Mouse (Mus musculus) NIH3T3 (cell line): ENCODE measurements around the gene Nol4l.

ENCODE experiments used
- DNase-seq: peaks from one replicate; pipeline ENCODE4 v3.0.0-alpha.2; 2012; ENCODE audit warnings: low read depth

Nol4l gene

DNA sequence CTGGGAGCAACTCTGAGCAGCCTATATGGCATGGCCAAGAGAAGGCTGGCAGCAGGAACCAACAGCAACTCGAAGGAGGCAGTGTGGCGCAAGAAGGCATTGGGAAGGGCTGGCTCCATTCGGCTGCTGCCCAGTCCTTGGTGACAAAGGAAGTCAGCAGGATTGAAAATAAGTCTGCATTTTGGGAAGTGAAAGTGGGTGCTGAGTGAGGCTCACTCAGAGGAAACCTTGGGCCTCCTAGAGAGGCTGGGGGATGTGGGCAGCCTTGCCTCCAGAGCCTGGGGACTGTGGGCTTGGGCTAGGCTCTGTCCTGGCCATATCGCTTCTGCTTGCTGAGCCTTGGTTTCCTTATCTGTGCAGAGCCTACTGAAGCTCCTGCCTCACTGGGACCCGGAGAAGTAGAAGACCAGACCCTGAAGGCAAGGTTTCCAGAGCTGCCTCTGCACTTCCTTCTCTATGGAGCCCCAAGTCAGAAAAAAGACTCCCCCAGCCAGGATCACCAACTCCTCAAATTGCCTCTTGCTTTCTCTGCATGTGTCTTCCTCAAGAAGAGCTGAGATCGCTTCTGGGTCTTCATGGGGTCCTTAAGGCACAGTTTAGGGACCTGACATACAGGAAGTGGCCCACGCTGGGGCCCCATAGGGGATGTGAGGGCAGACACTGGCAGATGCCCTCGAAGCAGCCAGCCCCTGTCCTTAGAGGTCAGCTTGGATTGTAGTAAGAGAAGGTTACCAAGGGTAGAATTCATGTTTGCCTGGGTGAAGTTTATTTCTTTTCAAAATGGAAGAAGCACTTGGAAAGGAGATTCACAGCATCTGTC, 14.3 kb upstream of the Nol4l start:
- no peak for DNase-seq

DNA sequence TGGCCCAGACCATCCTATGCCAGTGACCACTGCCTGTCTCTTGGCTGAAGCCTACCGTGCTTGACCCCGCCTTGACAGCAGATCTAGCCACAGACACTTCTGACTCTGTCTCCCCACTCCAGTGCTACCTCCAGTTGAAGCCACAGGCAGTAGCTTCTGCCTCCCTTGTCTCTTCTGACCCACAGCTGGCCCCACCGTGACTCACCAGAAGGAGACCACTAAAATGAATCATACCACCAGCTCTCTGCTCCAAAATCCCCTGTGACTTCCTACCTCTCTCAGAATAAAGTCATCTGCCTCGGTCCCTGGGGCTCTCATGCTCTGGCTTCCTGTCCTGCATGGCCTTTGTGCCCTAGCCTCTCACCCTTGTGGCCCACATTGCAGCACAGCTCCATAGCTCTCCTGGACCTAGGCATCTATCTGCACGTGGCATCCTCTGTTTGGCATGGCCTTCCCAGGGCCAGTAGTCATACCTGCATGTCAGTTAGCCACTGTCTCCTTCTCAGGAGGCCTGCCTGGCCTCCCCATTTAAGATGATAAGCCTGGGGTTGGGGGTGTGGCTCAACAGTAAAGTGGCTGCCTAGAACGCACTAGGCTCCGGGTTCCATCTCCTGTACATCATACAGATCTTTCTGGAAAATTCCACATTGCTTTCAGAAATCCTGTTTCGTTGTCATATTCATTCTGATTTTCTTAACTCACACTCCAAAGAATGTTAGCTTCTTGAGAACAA, 13.3 kb upstream of the Nol4l start:
- DNase-seq = peak; percentile 25

DNA sequence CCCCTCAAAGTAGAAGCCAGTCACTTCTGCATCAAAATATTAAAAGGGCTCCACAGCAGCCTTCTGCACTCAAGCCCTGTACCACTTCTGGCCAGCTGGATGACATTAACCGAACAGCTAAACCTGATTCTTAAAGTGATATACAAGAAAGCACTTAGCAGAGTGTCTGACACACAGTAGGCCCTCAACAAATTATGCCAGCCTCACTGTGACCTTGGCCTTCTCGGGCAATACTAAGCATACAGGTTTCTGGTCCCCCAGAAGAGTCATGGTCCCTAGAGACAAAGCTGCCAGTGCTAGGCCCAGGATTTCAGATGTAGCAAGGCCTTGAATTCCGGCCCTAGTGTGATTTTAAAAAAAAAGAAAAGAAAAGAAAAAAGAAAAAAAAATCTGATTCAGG, 9.1 kb upstream of the Nol4l start:
- no peak for DNase-seq

DNA sequence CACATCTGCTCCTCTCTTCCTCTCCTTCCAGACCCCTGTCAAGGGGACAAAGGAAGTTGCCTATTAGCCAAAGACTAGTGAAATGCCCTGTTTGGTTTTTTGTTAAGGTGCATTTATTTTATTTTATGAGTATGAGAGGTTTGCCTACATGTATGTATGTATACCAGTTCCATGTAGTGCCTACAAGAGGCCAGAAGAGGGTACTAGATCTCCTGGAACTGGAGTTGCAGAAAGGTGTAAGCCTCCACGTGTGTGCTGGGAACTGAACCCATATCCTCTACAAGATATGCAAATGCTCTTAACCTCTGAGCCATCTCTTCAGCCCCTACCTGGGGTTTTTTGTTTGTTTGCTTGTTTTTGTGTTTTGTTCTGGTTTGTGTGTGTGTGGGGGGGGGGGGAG, 4.2 kb upstream of the Nol4l start:
- DNase-seq = no peak

DNA sequence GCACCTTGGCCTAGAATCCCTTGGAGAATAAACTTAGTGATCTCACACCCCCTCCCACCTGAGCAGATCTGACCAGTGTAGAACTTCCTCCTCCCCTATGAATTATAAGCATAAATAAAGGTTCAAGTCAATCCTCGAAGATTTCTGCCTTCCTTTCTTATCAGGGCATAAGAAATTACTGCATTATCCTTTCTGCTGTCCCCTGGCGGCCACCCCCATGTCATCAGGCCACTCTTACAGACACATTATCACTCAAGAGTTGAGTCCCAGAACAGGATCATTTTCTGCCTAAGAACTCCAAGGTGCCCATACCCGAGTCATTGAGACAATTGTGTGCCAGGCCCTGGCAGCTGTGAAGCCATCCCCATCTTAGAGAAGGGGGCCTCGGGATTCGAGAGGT, 1.2 kb upstream of the Nol4l start:
- DNase-seq = no peak

DNA sequence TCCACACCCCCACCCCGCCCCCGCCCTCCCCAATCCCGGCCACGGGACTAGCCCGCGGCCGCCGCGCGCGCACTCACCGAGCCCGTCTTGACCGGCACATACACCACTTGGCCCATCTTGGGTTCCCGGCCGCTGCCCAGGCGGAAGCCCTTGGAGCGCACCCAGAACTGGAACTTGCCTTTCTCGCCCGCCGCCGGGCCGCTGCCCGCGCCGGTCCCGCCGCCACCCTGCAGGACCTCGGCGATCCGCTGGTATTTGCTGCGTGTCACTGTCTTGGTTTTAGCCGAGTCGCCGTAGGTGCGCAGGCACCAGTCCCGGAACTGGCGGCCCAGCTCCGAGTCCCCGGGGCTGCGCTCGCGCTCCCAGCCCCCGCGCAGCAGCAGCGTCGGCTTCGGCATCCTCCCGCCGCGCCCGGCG, 398 bp downstream of the Nol4l start:
- DNase-seq = no peak

DNA sequence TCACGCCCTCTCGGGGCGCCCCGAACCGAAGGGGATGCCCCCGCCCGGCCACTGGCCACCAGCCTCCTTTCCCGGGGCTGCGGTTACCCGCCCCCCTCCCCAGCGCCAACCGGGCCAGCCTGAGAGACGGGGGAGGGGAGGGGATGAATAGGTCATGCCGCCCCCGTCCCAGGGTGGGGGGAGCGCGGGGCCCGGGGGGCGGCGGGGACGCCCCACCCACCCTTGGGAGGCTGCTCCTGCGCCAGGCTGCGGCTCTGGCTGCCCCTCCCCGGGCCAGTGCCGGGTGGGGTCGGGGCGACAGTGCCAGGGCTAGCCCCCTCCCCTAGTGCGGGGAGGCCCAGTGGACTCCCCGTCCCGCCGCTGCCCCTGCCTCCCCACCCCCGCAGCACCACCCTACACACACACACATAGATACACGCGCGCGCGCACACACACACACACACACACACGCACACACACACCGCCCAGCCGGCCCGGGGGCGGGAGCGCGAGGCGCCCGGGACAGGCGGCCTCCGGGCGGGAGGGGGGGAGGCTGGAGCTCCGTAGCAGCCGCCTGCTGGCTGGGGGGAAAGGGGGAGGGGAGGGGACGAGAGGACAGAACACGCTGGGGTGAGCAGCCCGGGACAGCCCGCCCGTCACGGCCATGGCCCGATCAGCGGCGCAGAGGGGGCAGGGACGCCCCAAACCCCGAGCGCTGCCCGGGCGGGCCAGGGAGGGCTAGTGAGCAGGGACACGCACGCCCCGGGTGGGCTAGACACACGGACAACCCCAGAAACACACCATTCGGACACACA, 1.0 kb downstream of the Nol4l start:
- no peak for DNase-seq

DNA sequence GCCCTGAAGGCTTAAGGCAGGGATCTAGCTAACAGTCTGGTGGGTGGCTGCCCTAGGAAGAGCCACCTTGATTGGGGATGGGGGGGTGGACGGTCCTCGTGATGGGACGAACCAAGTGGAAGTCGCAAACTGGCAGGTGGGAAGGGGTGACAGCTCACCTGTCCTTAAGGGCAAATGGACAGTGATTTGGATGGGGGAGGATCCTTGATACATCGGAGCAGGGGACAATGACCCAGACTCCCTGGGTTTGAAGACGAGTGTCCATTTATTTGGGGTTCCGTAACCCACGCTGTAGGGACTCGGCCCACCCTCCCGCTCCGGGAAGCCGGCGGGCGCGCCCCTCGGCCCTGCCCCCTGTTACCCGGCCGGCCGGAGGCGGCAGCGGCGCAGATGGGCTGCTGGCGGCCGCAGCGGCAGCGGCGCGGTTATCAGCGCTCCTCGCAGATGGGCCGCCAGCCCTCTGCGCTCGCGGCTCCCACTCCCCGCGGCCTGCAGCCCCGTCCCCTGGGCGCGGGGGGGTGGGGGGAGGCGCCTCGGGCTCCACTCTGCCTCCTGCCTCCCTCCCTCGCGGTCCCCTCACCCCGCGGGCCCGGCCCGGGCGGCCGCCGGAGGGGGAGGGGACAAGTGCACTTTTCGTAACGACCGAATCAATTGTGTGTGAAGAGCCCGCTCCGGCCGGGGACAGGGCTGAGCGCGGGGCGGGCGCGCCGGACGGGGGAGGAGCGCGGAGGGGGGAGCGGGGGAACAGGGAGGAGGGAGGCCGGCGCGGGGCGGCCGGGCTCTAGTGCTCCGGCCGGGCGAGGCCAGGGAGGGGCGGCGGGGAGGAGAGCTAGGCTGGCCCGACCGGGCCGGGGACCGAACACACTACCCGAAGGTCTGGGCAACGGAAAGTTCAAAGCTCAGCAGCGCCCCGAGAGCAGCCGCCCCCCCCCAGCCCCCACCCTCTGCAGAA, 1.9 kb downstream of the Nol4l start:
- DNase-seq = no peak

DNA sequence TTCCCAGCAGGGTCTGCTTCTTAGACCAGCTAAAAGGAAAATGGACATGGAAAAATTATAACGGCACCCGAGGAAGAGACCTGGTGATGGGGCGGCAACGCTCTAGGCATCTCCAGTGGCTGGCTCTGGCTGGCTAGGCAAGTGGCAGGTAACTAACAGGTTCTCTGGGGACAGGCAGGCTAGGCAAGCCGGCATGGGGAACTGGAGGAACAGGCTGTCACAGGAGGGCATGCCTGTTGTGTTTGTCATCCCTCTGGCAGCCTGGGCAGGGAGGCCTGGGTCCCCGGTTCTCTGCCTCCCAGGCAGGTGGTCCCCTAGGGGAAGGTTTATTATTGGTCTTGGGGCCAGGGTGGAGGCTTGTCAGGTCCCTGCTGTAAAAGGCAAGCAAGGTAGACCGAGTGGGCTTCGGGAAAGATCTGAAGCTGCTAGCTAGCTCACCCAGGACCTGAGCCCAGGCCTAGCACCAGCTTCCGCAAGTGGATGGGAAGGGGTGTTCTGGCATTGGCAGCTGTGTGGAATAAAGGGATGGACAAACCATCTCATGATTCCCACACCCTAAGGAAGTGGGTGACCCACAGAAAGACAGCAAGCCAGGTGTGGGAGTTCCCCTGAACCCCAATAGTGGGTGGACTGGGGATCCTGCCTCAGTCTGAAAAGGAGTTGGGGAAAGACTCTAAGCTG, 2.8 kb downstream of the Nol4l start:
- DNase-seq = no peak

DNA sequence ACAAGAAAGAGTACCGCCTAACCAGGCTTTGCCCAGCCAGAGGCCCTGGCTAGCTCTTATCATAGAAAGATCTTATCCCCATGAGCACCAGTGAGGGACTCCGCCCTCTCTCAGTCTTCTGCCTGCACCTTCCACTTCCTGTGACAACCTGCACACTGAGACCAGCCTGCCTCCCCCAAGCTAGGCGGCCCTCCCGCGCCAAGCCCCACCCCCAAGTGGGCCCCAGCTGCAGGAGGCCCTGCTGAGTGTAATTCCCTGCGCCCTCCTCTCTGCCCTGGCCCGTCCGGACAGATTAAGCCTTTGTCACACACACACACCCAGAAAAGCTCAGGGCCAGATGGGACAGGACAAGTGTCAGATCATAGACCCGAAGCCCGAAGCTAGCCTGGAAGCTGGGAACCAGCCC, 3.9 kb downstream of the Nol4l start:
- DNase-seq = no peak

DNA sequence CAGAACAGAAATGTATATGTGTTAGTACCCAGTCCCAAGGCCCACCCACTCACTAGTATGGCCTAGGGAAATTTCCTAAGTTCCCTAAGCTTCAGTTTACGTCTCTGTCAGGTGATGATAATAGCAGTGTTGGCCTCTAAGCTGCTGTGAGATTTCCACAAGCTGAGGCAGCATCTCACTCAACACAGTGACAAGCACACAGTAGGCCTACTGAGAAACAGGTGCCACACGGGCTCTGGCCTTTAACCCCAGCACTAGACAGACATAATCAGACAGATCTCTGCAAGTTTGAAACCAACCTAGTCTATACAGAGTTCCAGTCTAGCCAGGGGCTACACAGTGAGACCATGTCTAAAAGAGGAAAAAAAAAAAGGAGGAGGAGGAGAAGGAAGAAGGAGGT, 5.0 kb downstream of the Nol4l start:
- no peak for DNase-seq

DNA sequence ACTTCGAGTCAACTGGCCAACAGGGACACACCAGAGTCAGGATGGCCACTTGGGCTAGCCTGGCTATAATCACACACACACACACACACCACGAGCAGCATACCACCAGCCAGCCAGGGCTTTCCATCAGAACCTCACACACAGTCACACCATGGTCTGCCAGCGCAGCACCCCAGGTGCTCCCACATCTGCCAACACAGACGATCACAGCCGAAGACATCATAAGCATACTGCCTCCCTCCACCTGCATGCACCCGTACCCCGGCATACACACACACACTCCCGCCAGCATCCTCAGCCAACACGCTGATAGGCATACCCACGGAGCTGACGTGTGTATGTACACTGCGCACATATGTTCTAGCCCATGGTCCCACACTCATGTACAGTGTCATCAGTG, 6.1 kb downstream of the Nol4l start:
- no peak for DNase-seq

DNA sequence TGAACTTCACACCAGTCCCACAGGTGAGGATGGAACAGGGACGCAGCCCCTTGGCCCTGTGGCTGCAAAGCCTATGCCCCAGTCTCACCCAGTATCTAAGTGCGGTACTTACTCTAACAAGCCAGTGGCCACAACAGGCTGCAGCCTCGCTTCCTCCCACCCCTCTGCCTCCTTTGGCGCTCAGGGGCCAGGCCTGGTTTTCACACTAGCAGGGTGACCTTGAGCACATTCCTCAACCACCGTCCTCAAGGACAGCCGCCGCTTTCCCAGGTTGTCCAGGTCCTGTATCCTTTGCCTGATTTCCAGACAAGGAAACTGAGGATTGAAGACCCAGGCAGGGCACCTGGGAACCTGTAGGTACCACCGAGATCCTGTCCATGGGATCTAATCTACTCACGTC, 6.6 kb downstream of the Nol4l start:
- DNase-seq = no peak

DNA sequence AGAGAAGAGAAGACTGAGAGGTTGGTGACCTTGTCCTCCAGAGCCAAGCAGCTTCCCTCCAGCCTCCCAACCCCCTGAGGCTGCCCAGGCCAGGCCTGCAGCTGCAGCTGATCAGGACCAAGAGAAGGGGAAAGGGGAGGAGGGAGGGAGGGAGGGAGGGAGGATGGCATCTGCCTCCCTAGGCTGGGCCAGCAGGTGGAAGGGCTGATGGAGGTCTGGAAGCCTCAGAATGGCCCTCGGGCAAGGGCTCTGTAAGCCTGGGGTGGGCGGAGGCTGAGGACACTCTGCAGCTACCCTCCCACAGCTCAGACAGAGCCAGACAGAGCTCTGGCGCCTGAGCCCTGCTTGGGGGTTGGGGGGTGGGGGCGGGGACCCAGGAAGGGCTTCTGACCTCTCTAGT, 7.5 kb downstream of the Nol4l start:
- DNase-seq = no peak

DNA sequence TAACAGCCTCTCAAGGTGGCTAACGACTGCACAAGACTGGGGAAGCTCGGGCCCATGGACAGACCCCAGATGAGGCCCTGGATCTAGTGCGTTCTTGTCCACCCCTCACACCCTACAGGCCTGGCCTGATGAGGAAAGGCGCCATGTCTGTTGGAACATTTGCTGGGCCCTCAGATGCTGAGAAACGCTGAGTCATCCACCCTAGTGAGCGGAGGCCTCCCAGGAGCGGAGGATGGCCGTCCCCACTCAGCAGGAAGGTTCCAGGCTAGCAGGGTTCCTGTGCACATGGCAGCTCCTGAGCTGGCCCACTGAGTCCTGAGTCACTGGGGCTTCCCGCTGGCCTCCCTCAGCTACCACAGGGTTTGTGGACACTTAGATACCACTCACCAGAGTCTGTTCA, 9.7 kb downstream of the Nol4l start:
- peak; percentile 8 for DNase-seq

DNA sequence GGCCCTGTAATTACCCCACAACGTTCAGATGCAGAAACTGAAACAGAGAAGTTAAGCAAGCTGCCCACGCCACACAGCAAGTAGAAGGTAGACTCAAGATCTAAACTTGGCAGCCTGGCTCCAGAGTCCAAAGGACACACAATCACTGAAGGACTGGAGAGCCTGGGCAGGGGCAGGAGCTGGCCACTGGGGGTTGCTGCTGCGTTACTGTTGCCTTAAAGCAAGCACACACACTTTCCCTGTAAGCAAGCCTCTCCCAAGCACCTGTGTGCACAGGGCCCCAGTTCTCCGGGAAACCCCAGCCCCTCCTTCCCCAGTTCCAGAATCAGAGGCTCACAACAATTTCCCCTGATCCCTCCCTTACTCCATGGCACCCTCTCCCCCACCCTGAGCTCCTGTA, 12.8 kb downstream of the Nol4l start:
- no peak for DNase-seq

DNA sequence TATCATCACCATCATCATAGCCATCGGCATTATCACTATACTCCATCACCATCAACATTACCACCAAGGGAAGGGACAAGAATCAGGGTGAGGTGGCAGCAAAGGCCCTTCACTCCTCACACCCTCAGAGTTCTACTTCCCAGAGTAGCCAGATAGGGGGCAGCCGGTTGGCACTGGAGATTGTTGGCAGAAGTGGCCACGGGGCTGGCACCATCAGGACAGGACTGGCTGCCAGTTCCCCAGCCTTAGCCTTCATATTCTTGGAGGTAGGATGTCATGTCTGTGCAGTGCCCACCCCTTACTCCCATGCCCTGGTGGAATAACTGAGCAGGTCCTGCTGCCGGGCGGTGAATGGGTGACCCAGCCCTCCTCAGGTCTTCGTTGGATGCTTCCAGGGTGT, 14.2 kb downstream of the Nol4l start:
- DNase-seq = no peak

DNA sequence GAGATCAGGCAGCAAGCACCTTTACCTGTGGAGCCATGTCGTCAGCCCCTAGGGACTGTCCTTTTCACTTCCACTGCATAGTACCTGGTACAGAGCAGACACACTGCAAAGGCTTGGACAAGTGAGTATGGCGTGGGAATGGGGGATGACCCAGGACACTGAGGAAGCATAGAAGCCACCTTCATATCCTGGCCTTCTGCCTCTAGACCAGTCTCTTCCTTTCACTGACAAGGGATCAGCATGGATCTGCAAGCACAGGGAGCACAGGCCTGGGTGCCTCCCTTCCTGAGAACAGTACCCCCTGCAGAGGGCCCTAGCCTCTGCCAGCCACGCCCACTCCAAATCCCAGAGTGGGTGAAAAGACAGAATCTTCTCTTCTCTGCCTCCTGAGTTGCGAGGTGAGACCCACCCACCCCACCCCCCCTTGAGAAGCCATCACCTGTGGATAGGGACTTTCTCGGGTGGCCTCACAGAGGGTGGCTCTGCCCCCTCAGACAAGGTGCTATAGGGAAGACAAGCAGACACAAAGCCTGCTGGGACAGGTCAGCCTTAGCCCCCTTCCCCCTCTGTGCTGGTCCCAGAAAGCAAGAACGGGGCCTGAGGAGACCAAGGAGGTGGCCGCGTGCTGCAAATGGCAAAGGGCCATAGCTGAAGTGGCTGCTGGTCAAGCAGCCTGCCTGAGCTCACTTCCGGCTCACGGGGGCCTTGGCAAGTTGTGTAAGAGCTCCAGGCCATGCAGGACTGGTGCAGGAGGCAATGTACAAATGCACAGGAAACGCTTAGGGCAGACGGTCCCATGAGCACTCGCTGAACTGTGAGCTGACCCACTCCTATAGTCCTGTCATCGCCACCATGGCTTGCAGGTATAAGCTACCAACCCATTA, 15.0 kb downstream of the Nol4l start:
- no peak for DNase-seq

DNA sequence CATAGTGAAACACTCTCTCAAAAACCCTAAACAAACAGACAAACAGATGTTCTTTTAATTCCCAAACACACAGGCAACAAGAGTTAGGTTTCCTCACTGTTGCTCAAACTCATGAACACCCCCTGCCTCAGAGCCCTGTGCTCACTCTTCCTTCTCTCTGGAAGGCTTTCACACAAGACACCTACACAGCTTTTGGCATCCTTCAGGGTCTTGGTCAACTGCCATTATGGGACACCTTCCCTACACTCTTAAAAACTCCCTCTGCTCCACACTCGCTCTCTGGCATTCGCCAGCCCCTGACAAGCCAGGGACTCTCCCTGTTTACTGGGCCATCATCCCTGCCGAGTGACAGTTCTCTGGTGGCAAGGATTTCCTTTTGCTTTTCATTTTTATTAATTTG, 15.8 kb downstream of the Nol4l start:
- DNase-seq = no peak
